Mouse (Mus musculus): ENCODE results near the gene Atp2c2. TPM values are rescaled to one million over a fixed set of nuclear protein-coding genes. Genes with fewer than 3 reads are reported as not detected.
A peak's percentile ranks its signal among the peaks of the same experiment; 100 is the strongest.

Gene Atp2c2
- total RNA-seq, 2 experiments from 2014 or later: 0.12 to 0.21 TPM

DNA sequence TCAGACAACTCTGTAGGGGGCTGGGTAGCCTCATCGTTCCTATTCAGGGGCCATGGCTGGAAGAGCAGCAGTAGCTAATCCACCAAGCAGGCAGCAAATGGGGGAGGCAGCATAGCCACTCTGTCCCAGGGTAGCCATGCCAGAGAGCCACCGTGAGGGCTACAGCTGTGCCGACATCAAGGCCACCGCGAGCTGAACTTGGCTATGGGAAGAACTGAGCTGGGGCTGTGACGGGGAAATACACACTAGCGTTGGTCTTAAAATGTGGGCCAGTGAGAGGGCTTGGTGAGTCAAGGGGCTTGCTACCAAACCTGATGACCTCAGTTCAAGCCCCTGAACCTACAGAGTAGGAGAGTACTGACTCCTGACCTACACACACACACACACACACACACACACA lies 84.9 kb downstream of the Atp2c2 start:
- no peak for DNase-seq

DNA sequence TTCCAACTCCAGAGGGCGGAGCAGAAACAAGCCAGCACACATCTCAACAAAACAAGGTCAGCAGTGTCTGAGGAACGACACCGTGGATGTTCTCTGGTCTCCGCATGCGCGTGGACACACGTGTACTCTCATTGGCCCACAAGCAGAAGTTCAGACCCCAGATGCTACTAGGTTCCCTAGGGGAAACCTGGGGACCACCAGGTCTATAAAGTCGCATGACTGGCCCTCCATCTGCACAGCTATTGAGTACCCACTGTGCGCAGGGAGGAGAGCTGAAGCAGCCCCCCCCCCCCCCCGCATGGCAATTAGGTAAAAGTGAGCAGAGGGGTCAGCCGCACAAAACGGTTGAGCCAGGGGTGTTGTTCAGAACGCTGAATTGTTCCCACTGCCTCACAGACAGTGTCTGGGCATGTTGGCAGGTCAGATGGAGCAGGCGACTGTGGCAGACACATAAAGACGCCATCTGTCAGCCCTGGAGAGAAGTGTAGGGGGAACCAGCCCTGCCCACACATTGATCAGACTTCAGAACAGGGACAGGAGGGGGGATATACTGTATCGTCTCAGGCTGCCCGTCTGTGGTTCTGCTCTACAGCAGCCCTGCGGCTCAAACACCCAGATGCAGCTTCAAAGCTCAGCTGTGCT lies 86.1 kb downstream of the Atp2c2 start:
- no peak for DNase-seq

DNA sequence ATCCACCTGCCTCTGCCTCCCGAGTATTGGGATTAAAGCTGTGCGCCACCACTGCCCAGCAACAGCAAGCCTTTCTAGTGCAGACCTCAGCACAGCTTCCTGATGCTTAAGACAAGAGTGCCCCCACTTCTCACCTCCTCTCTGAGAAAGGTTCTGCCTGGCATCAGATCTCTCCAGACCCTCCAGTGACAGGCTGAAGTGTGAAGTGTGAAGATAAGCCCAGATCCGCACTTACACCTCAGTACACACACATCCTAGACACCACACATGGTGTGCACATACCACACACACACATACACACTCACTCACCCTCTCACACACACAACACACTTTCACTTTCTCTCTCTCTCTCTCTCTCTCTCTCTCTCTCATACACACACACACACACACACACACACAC lies 87.1 kb downstream of the Atp2c2 start:
- no peak for DNase-seq

DNA sequence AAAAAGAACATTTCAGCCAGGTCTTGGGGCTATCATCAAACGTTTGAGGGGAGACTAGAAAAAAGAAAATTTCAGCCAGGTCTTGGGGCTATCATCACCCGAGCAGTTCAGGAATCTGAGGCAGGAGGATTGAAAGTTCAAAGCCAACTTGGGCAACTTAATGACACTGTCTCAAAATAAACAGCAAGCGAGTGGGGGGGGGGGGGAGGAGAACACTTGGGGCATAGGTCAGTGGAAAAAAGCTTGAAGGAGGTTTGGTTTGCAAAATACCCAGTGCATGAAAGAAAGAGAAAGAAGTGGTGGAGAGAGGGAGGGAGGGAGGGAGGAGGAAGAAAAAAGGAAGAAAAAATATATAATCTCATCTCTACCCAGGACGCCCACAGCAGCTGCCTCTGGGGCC lies 87.5 kb downstream of the Atp2c2 start:
- DNase-seq: no peak

DNA sequence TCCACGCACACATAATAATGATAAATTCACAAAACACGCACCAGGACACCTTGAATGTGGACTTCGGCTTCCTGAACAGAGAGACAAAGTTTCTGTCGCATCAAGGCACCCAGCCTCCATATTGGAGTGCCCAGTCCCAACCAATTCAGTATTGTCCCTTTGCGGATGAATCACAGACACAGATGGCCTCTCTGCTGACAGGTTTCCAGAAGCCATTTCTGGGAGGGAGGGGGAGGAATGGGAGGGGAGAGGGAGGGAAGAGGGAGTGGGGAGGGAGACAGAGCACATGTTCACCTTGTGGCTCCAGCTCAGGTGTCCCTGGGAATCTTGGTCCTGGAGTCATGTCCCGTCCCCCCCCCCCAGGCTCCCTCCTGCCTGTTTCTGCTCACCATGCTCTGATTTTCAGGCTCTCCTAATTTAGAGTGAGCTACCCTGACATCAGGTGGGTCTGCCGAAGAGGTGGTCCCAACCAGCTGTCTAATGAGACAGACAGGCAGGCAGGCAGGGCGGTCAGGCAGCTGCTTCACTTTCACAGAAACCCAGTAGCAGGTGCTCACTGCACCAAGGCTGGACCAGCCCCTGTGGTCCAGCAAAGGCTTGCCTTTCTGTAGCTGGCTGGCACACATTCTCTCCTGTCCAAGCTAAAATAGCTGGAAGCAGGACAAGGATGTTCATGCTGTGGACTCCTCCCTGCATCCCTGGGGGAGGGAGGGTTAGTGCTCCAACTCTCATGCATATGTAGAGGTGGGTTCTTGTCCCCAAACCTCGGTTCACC lies 89.0 kb downstream of the Atp2c2 start:
- no peak for DNase-seq

DNA sequence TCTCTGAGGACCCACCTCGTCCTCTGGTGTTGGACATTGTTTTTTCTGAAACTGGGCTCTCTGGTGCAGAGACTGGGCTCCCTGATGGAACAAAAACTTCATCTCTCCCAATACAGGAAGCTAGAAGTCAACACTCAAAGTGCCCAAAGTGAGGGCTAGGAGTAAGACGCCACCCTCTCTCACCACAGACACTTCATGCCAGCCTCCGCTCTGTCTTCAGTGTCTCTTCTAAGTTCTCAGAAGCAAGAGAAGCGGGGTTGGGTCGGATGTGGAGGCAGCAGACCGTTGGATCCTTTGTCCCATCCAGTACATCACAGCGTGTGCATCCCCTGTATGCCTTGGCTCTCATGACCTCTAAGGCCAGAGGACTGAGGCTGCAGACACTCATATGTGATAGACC lies 89.8 kb downstream of the Atp2c2 start:
- DNase-seq: no peak

GRCm38 (mm10) chr8:119791804-119792704 lies 92.2 kb downstream of the Atp2c2 start:
- peak in 1 of 2 experiments; percentile 54 for DNase-seq

GRCm38 (mm10) chr8:119794689-119795088 lies 94.9 kb downstream of the Atp2c2 start:
- DNase-seq: no peak

GRCm38 (mm10) chr8:119795651-119796050 lies 95.8 kb downstream of the Atp2c2 start:
- DNase-seq: no peak

- DNase-seq: peak; percentile 65 to 72
These were observed 98.6 kb downstream of the Atp2c2 start for GRCm38 (mm10) chr8:119798170-119798964.

GRCm38 (mm10) chr8:119798965-119799264 lies 99.1 kb downstream of the Atp2c2 start:
- DNase-seq: no peak

- DNase-seq: no peak
These were observed 101.4 kb downstream of the Atp2c2 start for GRCm38 (mm10) chr8:119801168-119801567.

DNA sequence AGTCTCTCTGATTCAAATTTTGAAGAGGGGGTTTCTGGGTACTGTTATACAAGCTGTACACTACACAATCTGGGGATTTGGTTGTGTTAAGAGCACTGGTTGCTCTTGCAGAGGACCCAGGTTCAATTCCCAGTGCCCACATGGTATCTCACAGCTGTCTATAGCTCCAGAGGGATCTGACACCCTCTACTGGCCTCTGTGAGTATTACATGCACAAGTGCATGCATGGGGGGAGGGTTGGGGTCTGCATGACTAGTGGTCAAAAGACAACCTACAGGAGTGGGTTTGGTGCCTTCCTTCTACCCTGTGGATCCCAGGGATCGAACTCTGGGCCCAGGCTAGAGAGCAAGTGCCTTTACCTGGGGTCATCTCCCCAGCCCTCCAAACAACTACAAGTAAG lies 102.8 kb downstream of the Atp2c2 start:
- DNase-seq: no peak

- no peak for DNase-seq
These were observed 105.5 kb downstream of the Atp2c2 start for GRCm38 (mm10) chr8:119805275-119805674.

DNA sequence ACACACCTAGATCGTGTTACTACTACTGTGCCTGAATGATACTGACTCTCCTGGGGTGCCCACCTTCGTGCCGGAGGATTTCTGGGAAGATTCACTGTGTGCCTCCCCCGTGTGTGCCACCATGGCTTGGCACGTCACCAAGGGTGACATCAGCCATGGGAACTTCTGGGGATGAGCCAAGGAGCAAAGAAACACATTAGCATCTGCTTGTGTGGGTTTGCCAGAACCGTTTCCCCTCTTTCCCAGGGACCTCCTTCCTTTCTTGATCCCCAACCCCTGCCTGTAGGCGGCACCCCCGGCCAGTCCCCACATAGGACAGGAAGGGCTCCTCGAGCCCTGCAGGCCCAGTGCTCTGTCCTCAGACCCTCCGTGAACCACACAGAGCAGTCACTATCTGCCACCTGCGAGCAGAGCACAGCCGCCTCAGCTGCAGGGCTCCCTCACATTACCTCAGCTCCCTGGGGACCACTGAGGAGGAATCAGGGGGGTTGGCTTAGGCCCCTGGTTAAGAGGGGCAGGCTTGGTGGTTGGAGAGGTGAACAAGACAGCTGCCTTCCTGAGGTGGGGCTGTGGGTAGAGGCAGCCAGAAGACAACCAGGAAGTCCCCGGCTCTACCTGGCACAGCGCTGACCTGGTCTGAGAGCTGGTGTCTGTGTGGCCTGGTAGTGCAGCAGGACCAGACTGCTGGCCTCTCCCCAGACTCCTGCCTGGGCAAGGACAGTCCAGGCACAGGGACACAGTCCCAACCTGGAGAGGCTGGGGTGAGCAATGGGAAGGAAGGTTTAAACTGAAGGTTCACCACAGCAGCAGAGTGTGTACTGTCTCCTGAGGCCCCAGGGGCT lies 106.8 kb downstream of the Atp2c2 start:
- DNase-seq: no peak

Other genes with a start within 250 kb of the Atp2c2 start
- gene Slc38a8, start 198.3 kb upstream of the Atp2c2 start, total RNA-seq (2021): not detected
- gene Mbtps1, start 141.3 kb upstream of the Atp2c2 start, total RNA-seq (2021): 10 to 100 TPM; 27.5 to 31.0 TPM
- gene Hsdl1, start 124.8 kb upstream of the Atp2c2 start, total RNA-seq (2021): 10 to 100 TPM; 21.3 to 22.9 TPM
- gene Dnaaf1, start 124.8 kb upstream of the Atp2c2 start, total RNA-seq (2021): under 1 TPM in 1 of 2 experiments, not detected in 1; 0.15 TPM
- 1 to 10 TPM; 3.5 to 4.5 TPM for gene Taf1c, start 94.8 kb upstream of the Atp2c2 start, total RNA-seq (2021)
- not detected for gene Adad2, start 87.3 kb upstream of the Atp2c2 start, total RNA-seq (2021)
- under 1 TPM in 1 of 2 experiments, not detected in 1; 0.15 TPM for gene Kcng4, start 64.3 kb upstream of the Atp2c2 start, total RNA-seq (2021)
- gene Wfdc1, start 33.6 kb upstream of the Atp2c2 start, total RNA-seq (2021): 10 to 100 TPM; 26.5 to 28.0 TPM
- gene Tldc1, start 78.4 kb downstream of the Atp2c2 start, total RNA-seq (2021): 10 to 100 TPM; 11.5 to 14.2 TPM
- gene Cotl1, start 140.5 kb downstream of the Atp2c2 start, total RNA-seq (2021): 10 to 100 TPM; 16.7 to 22.9 TPM
- 1 to 10 TPM; 2.3 to 3.0 TPM for gene Klhl36, start 162.3 kb downstream of the Atp2c2 start, total RNA-seq (2021)
- gene Usp10, start 210.4 kb downstream of the Atp2c2 start, total RNA-seq (2021): 10 to 100 TPM; 45.6 to 51.4 TPM
- 1 to 10 TPM in 1 of 2 experiments, not detected in 1; 4.0 TPM for gene Gm20388, start 210.8 kb downstream of the Atp2c2 start, total RNA-seq (2021)

Data from heart, adult 18-20 months (tissue).